Comparison of ENCODE assay signal across 8 mouse cellular contexts in the genomic region with DNA sequence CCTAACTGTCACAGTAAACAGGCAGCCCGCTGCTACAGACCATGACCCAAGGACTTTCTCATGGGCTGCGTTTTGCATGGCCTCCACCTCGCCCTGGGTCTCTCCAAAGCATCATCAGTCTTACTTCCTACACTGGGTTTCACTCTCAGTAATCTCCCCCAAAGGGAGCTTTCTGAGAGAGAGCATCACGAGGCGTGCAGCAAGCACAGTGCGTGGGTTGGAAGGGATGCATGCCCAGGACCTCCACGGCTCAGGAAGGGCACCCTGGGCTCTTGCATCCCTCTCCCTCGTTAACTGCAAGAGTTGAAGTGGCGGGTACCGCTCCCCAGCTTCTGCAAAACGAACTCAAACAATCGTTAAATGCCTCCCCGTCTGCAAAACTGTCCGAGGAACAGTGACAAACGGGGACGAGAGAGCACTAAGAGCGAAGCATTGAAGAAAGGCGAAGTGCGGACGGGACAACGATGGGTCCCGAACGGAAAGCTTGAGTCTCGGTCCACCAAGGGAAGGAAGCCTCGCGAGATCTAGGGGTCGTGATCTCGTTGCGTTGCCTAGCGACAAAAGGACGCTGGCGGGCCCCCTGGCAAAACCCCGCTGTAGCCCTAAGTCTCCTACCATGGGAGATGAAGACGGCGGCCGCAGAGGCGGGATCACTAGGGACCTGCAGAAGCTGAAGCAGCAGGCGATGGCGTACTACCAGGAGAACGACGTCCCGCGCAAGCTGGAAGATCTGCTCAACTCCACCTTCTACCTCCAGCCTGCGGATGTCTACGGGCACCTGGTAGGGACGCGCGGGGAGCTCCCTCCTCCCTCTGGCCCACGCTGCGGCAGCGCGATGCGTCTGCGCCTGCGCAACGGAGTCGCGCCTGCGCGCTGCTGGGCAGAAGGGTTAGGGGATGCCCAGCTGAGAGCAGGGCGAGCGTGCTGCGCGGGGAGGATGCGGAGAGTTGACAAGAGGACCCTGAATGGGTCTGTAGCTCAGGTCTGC. TPM values are rescaled to one million over a fixed set of nuclear protein-coding genes. Genes with fewer than 3 reads are reported as not detected.
DNase-seq lines count a peak whose midpoint lies in the region; ATAC-seq and TF ChIP-seq lines count a peak whose summit lies in the region.

Gene Eno4, plus strand, starts transcription at position 585 of the 988 bp plus-strand sequence.
Gene Hspa12a, minus strand, starts transcription at position 814 of the 988 bp plus-strand sequence.

- H3K4me1 ChIP-seq in ES-Bruce4 (ENCODE audit: control insufficient read depth, insufficient read depth, low read length): peaks cover 3% of the 10 kb centered on the region
- H3K4me1 ChIP-seq in forebrain, postnatal 0 days (ENCODE audit: insufficient read depth): 0 out of 2 replicates have a peak, but pooled peaks cover 10% of the 10 kb centered on the region
- peaks cover 11% of the 10 kb centered on the region for H3K4me1 ChIP-seq in lung, embryonic 15.5 days

- H3K4me2 ChIP-seq in forebrain, postnatal 0 days (ENCODE audit: low read depth): peak within 1 kb of the TSS; percentile 74
- peak within 1 kb of the TSS; percentile 97 for H3K4me2 ChIP-seq in lung, embryonic 15.5 days

- 0 out of 2 replicates have a peak, but pooled peaks have one; percentile 2 for TF ChIP-seq EP300 in ES-Bruce4 (IDR thresholded peaks at IDR 0.05; ENCODE audit: insufficient read depth, low read depth, low read length)

- peak; percentile 93 for TF ChIP-seq POLR2A in ES-Bruce4 (IDR thresholded peaks at IDR 0.05; ENCODE audit: insufficient read depth, low read length)

- DNase-seq in cerebellum, adult 11 months: peak; percentile 97
- DNase-seq in forebrain, postnatal 0 days: peak; percentile 98
- peak; percentile 97 for DNase-seq in heart, postnatal 4 days
- DNase-seq in layer of hippocampus, adult 8-10 months (ENCODE audit: low spot score in 2 of 2): peak; percentile 92 to 95
- DNase-seq in ovary, adult 18-20 months (ENCODE audit: low spot score): peak; percentile 91
- DNase-seq in thymus, postnatal 0 days (ENCODE audit: low spot score): peak; percentile 94

- H3K9me3 ChIP-seq in ES-Bruce4 (replicated peaks; ENCODE audit: control insufficient read depth, insufficient read depth, low read length, poor library complexity, severe bottlenecking): no peaks in the 10 kb centered on the region
- no peaks in the 10 kb centered on the region for H3K9me3 ChIP-seq in forebrain, postnatal 0 days (ENCODE audit: low read length)
- no peaks in the 10 kb centered on the region for H3K9me3 ChIP-seq in lung, embryonic 15.5 days

- H3K4me3 ChIP-seq in ES-Bruce4 (ENCODE audit: low read depth, low read length): peak within 1 kb of the TSS; percentile 85
- peak within 1 kb of the TSS; percentile 69 for H3K4me3 ChIP-seq in forebrain, postnatal 0 days (ENCODE audit: low read depth, low read length)
- peak within 1 kb of the TSS; percentile 76 for H3K4me3 ChIP-seq in lung, embryonic 15.5 days

- H3K27ac ChIP-seq in ES-Bruce4 (ENCODE audit: insufficient read depth, low read length): no peak within 1 kb of the TSS
- peak within 1 kb of the TSS; percentile 75 for H3K27ac ChIP-seq in forebrain, postnatal 0 days (ENCODE audit: low read depth, low read length)
- H3K27ac ChIP-seq in lung, embryonic 15.5 days: peak within 1 kb of the TSS; percentile 62; the same call in 1 of the 2 replicates

- ATAC-seq in forebrain, postnatal 0 days: peak; percentile 98
- peak; percentile 97 for ATAC-seq in lung, embryonic 15.5 days (ENCODE audit: borderline replicate concordance, extremely low read depth, low FRiP score, low TSS enrichment)

- TF ChIP-seq CTCF in ES-Bruce4 (IDR thresholded peaks at IDR 0.05; ENCODE audit: low read depth, low read length): no peak
- TF ChIP-seq CTCF in forebrain, postnatal 0 days (IDR thresholded peaks at IDR 0.05; ENCODE audit: low read depth): no peak

- peak within 1 kb of the TSS; percentile 50 for H3K9ac ChIP-seq in ES-Bruce4 (ENCODE audit: low read depth, poor library complexity, severe bottlenecking)
- H3K9ac ChIP-seq in forebrain, postnatal 0 days: peak within 1 kb of the TSS; percentile 66
- H3K9ac ChIP-seq in lung, embryonic 15.5 days: peak within 1 kb of the TSS; percentile 54

- WGBS in forebrain, postnatal 0 days: 2% methylated on average over 65 of the region's 65 CpGs
- WGBS in lung, embryonic 15.5 days: under 1% methylated on average over 65 of the region's 65 CpGs

- H3K27me3 ChIP-seq in ES-Bruce4 (ENCODE audit: control insufficient read depth, insufficient read depth, low read length, poor library complexity, severe bottlenecking): no peaks in the 10 kb centered on the region
- H3K27me3 ChIP-seq in forebrain, postnatal 0 days (ENCODE audit: insufficient read depth, low read length): peaks cover 3% of the 10 kb centered on the region
- no peaks in the 10 kb centered on the region for H3K27me3 ChIP-seq in lung, embryonic 15.5 days

- no peaks in the 10 kb centered on the region for H3K36me3 ChIP-seq in ES-Bruce4 (ENCODE audit: control insufficient read depth, insufficient read depth, low read length, poor library complexity, severe bottlenecking)
- H3K36me3 ChIP-seq in forebrain, postnatal 0 days (ENCODE audit: insufficient read depth): no peaks in the 10 kb centered on the region
- no peaks in the 10 kb centered on the region for H3K36me3 ChIP-seq in lung, embryonic 15.5 days

RNA-seq across cellular contexts. Expression of gene Eno4, which starts in this region (rescaled TPM):
- polyA plus RNA-seq in ES-Bruce4 (2011; ENCODE audit: insufficient read depth, insufficient read length, low read depth, missing spikeins): 1.1 and 1.9 TPM in 2 replicates
- 0.92 and 2.0 TPM in 2 replicates for total RNA-seq in forebrain, postnatal 0 days (2014; rRNA removed)
- polyA plus RNA-seq in forebrain, postnatal 0 days (2015; fragmentation: Nextera tagmentation; extraction: Ambion mirVana): 1.0 and 2.0 TPM in 2 replicates
- not detected for total RNA-seq in heart, postnatal 4 days (2021)
- total RNA-seq in layer of hippocampus, adult 8-10 months (2022): 1 to 10 TPM; 1.8 to 2.2 (median 1.9) TPM
- 1.3 and 1.4 TPM in 2 replicates for polyA plus RNA-seq in lung, embryonic 15.5 days (2015; fragmentation: Nextera tagmentation; extraction: Ambion mirVana)
- 0.12 and 0.24 TPM in 2 replicates for polyA plus RNA-seq in thymus, postnatal 0 days (2015; fragmentation: Nextera tagmentation; extraction: Ambion mirVana)

RNA-seq across cellular contexts. Expression of gene Hspa12a, which starts in this region (rescaled TPM):
- 6.0 and 6.8 TPM in 2 replicates for polyA plus RNA-seq in ES-Bruce4 (2011; ENCODE audit: insufficient read depth, insufficient read length, low read depth, missing spikeins)
- 53.7 and 75.8 TPM in 2 replicates for total RNA-seq in forebrain, postnatal 0 days (2014; rRNA removed)
- 45.5 and 52.6 TPM in 2 replicates for polyA plus RNA-seq in forebrain, postnatal 0 days (2015; fragmentation: Nextera tagmentation; extraction: Ambion mirVana)
- total RNA-seq in heart, postnatal 4 days (2021): 10 to 100 TPM; 27.1 to 31.3 TPM
- total RNA-seq in layer of hippocampus, adult 8-10 months (2022): 100 to 1,000 TPM; 203 to 270 (median 244) TPM
- polyA plus RNA-seq in lung, embryonic 15.5 days (2015; fragmentation: Nextera tagmentation; extraction: Ambion mirVana): 4.4 and 5.1 TPM in 2 replicates
- polyA plus RNA-seq in thymus, postnatal 0 days (2015; fragmentation: Nextera tagmentation; extraction: Ambion mirVana): 0.72 and 0.99 TPM in 2 replicates

Comparison
In these comparisons a context has a peak if more than half of its experiments do, and no peak if none do; other contexts are left out.
1. Peak in DNase-seq in thymus, postnatal 0 days; RNA of the genes that start here not detected or under 1 TPM.